ENCODE assay signal across 23 mouse cellular contexts in the genomic region with DNA sequence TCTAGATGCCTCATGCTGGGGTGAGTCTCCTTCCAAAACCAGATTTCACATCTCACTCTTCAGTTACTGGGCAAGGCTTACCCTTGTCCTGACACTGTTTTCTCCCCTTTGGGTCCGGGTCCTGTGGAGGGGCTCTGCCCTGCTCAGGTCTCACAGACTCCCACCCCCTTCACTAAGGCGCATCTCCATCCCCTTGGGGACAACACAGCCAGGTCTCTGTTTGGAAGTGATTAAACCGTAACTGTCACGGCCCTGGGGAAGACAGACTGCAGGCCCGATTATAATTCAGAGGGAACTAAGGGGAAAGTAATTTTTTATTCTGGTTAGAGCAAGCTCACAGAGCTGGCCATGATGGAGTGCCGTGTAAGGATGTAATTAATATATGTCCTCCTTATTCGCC. TPM values are rescaled to one million over a fixed set of nuclear protein-coding genes. Genes with fewer than 3 reads are reported as not detected.
A peak's percentile ranks its signal among the peaks of the same experiment; 100 is the strongest.
DNase-seq lines count a peak whose midpoint lies in the region; ATAC-seq and TF ChIP-seq lines count a peak whose summit lies in the region.
"Had no signal": no experiment of that assay in that cellular context is flagged by ENCODE, and none has a peak within 500 bp of the region (broad histone marks: within the 10 kb centered on the region; RNA-seq: fewer than 3 reads in every experiment).

No protein-coding gene starts in this region.

- no peak for DNase-seq in hindbrain, embryonic 10.5 days (ENCODE audit: low spot score)
- no peak for DNase-seq in hindbrain, postnatal 0 days (ENCODE audit: low spot score)
- no peak for DNase-seq in midbrain, postnatal 0 days (ENCODE audit: low spot score)
- peak; percentile 52 for DNase-seq in MN1 (ENCODE audit: low spot score)
- DNase-seq in gastrocnemius, adult 2 months = no peak
- DNase-seq: adrenal gland, postnatal 10 days; B cell, adult 2 months; cerebellum, adult 11 months; cerebellum, adult 8-10 months; cerebellum, postnatal 14 days; embryo, embryonic 11 days; gastrocnemius, postnatal 36 days; heart, adult 11 months; heart, postnatal 36 days had no signal

- H3K4me1 ChIP-seq in hindbrain, embryonic 10.5 days (replicated peaks) = peaks cover 25% of the 10 kb centered on the region
- H3K4me1 ChIP-seq in hindbrain, postnatal 0 days (ENCODE audit: insufficient read depth, low read length) = 0 out of 2 replicates have a peak, but pooled peaks cover 5% of the 10 kb centered on the region
- H3K4me1 ChIP-seq in midbrain, embryonic 13.5 days (replicated peaks) = peaks cover 7% of the 10 kb centered on the region
- H3K4me1 ChIP-seq in midbrain, postnatal 0 days (ENCODE audit: insufficient read depth, low read length) = no peaks in the 10 kb centered on the region
- H3K4me1 ChIP-seq in hindbrain, embryonic 16.5 days (ENCODE audit: control insufficient read depth, insufficient read depth, low read depth, low read length) = no peaks in the 10 kb centered on the region
- H3K4me1 ChIP-seq: embryonic facial prominence, embryonic 15.5 days; forebrain, embryonic 10.5 days; heart, embryonic 13.5 days had no signal

- H3K27ac ChIP-seq in hindbrain, embryonic 10.5 days = 0 out of 2 replicates have a peak overlapping the region, but pooled peaks have one; percentile 9
- H3K27ac ChIP-seq in hindbrain, postnatal 0 days = no peak overlapping the region
- peak overlapping the region; percentile 30; the same call in 1 of the 2 replicates for H3K27ac ChIP-seq in midbrain, embryonic 13.5 days
- no peak overlapping the region for H3K27ac ChIP-seq in midbrain, postnatal 0 days (ENCODE audit: low read depth, low read length)
- H3K27ac ChIP-seq in hindbrain, embryonic 16.5 days (ENCODE audit: low read depth, low read length) = no peak overlapping the region
- no peak overlapping the region for H3K27ac ChIP-seq in gastrocnemius, adult 2 months
- H3K27ac ChIP-seq: embryonic facial prominence, embryonic 15.5 days; forebrain, embryonic 10.5 days; heart, embryonic 13.5 days had no signal

- WGBS in hindbrain, embryonic 10.5 days = 72% methylated on average over 7 of the region's 7 CpGs
- 41% methylated on average over 7 of the region's 7 CpGs for WGBS in hindbrain, postnatal 0 days
- 51% methylated on average over 7 of the region's 7 CpGs for WGBS in midbrain, embryonic 13.5 days
- WGBS in midbrain, postnatal 0 days = 41% methylated on average over 7 of the region's 7 CpGs
- WGBS in hindbrain, embryonic 16.5 days = 50% methylated on average over 7 of the region's 7 CpGs

- H3K9me3 ChIP-seq in hindbrain, embryonic 10.5 days = peaks cover 2% of the 10 kb centered on the region; the same call in 1 of the 2 replicates
- no peaks in the 10 kb centered on the region for H3K9me3 ChIP-seq in hindbrain, postnatal 0 days (ENCODE audit: low read length)
- H3K9me3 ChIP-seq in midbrain, embryonic 13.5 days = no peaks in the 10 kb centered on the region
- H3K9me3 ChIP-seq in midbrain, postnatal 0 days (ENCODE audit: low read length) = no peaks in the 10 kb centered on the region
- no peaks in the 10 kb centered on the region for H3K9me3 ChIP-seq in hindbrain, embryonic 16.5 days (ENCODE audit: control insufficient read depth, low read length)
- H3K9me3 ChIP-seq: embryonic facial prominence, embryonic 15.5 days had no signal

- no peaks in the 10 kb centered on the region for H3K27me3 ChIP-seq in hindbrain, embryonic 10.5 days (ENCODE audit: insufficient read depth, poor library complexity, severe bottlenecking)
- no peaks in the 10 kb centered on the region for H3K27me3 ChIP-seq in hindbrain, postnatal 0 days (ENCODE audit: insufficient read depth, low read length)
- H3K27me3 ChIP-seq in midbrain, embryonic 13.5 days = no peaks in the 10 kb centered on the region; the same call in 1 of the 2 replicates
- H3K27me3 ChIP-seq in midbrain, postnatal 0 days (ENCODE audit: insufficient read depth, low read length) = no peaks in the 10 kb centered on the region
- H3K27me3 ChIP-seq in hindbrain, embryonic 16.5 days (replicated peaks; ENCODE audit: control insufficient read depth, insufficient read depth, low read length) = no peaks in the 10 kb centered on the region
- H3K27me3 ChIP-seq: embryonic facial prominence, embryonic 15.5 days; heart, embryonic 13.5 days had no signal

- no peak for TF ChIP-seq CTCF in hindbrain, postnatal 0 days (IDR thresholded peaks at IDR 0.05; ENCODE audit: low read depth)
- TF ChIP-seq CTCF in midbrain, postnatal 0 days (IDR thresholded peaks at IDR 0.05) = no peak
- TF ChIP-seq CTCF in gastrocnemius, adult 2 months (IDR thresholded peaks at IDR 0.05) = no peak

- intact Hi-C loops in gastrocnemius, adult 2 months (cut with DNase I) = no loop called here

- H3K4me3 ChIP-seq in hindbrain, embryonic 10.5 days = no peak overlapping the region
- H3K4me3 ChIP-seq in hindbrain, postnatal 0 days (ENCODE audit: low read length) = no peak overlapping the region
- H3K4me3 ChIP-seq in midbrain, embryonic 13.5 days (replicated peaks) = no peak overlapping the region
- H3K4me3 ChIP-seq in midbrain, postnatal 0 days (ENCODE audit: low read depth, low read length) = no peak overlapping the region
- no peak overlapping the region for H3K4me3 ChIP-seq in hindbrain, embryonic 16.5 days (ENCODE audit: low read length)
- no peak overlapping the region for H3K4me3 ChIP-seq in gastrocnemius, adult 2 months
- H3K4me3 ChIP-seq: embryonic facial prominence, embryonic 15.5 days; erythroblast, embryonic 14.5 days; forebrain, embryonic 10.5 days; heart, embryonic 13.5 days had no signal

- ATAC-seq in hindbrain, postnatal 0 days = no peak
- 0 out of 2 replicates have a peak, but pooled peaks have one; percentile 43 for ATAC-seq in midbrain, embryonic 13.5 days
- no peak for ATAC-seq in midbrain, postnatal 0 days (ENCODE audit: low FRiP score)
- peak; percentile 58; the same call in 1 of the 2 replicates for ATAC-seq in hindbrain, embryonic 16.5 days
- ATAC-seq: CD4-positive, CD25-positive, alpha-beta regulatory T cell, adult 4 months; forebrain, embryonic 14.5 days had no signal

- H3K36me3 ChIP-seq in hindbrain, embryonic 10.5 days = peaks cover 25% of the 10 kb centered on the region
- H3K36me3 ChIP-seq in hindbrain, postnatal 0 days (ENCODE audit: insufficient read depth, low read length) = no peaks in the 10 kb centered on the region
- no peaks in the 10 kb centered on the region for H3K36me3 ChIP-seq in midbrain, embryonic 13.5 days
- H3K36me3 ChIP-seq in midbrain, postnatal 0 days (ENCODE audit: insufficient read depth, low read length) = no peaks in the 10 kb centered on the region
- H3K36me3 ChIP-seq in hindbrain, embryonic 16.5 days (ENCODE audit: control insufficient read depth, insufficient read depth, low read length) = no peaks in the 10 kb centered on the region
- H3K36me3 ChIP-seq: forebrain, embryonic 10.5 days; G1E had no signal

- H3K4me2 ChIP-seq in hindbrain, postnatal 0 days (ENCODE audit: low read depth, low read length) = no peak overlapping the region
- no peak overlapping the region for H3K4me2 ChIP-seq in midbrain, embryonic 13.5 days (replicated peaks)
- H3K4me2 ChIP-seq in midbrain, postnatal 0 days (ENCODE audit: low read depth, low read length, poor library complexity, severe bottlenecking) = no peak overlapping the region
- H3K4me2 ChIP-seq in hindbrain, embryonic 16.5 days (ENCODE audit: low read length) = no peak overlapping the region
- H3K4me2 ChIP-seq: embryonic facial prominence, embryonic 15.5 days; heart, embryonic 13.5 days had no signal

- no peak overlapping the region for H3K9ac ChIP-seq in hindbrain, postnatal 0 days (replicated peaks; ENCODE audit: low read length)
- H3K9ac ChIP-seq in midbrain, embryonic 13.5 days (replicated peaks) = no peak overlapping the region
- no peak overlapping the region for H3K9ac ChIP-seq in midbrain, postnatal 0 days (replicated peaks; ENCODE audit: low read length, poor library complexity, severe bottlenecking)
- no peak overlapping the region for H3K9ac ChIP-seq in hindbrain, embryonic 16.5 days (ENCODE audit: low read depth, low read length)
- H3K9ac ChIP-seq: embryonic facial prominence, embryonic 15.5 days; heart, embryonic 13.5 days had no signal

RNA-seq across cellular contexts. Expression of a gene that starts 45.2 kb away (rescaled TPM):
- 1.1 TPM in 2 replicates for polyA plus RNA-seq in hindbrain, embryonic 10.5 days (2016; fragmentation: Nextera tagmentation; extraction: Ambion mirVana)
- total RNA-seq in hindbrain, postnatal 0 days (2014; rRNA removed) = 1.1 and 1.4 TPM in 2 replicates
- 1.8 and 1.9 TPM in 2 replicates for polyA plus RNA-seq in hindbrain, postnatal 0 days (2015; fragmentation: Nextera tagmentation; extraction: Ambion mirVana)
- 0.59 and 0.78 TPM in 2 replicates for polyA plus RNA-seq in midbrain, embryonic 13.5 days (2015; fragmentation: Nextera tagmentation; extraction: Ambion mirVana)
- 1.5 and 1.7 TPM in 2 replicates for total RNA-seq in midbrain, postnatal 0 days (2014; rRNA removed)
- 1.7 and 1.9 TPM in 2 replicates for polyA plus RNA-seq in midbrain, postnatal 0 days (2015; fragmentation: Nextera tagmentation; extraction: Ambion mirVana)
- 1.4 TPM in 2 replicates for polyA plus RNA-seq in hindbrain, embryonic 16.5 days (2015; fragmentation: Nextera tagmentation; extraction: Ambion mirVana)
- total RNA-seq in gastrocnemius, adult 2 months (2021) = under 1 TPM; 0.53 to 0.54 TPM
- total RNA-seq: G1E had no signal

RNA-seq across cellular contexts. Expression of a gene that starts 46.8 kb away (rescaled TPM):
- polyA plus RNA-seq in hindbrain, embryonic 10.5 days (2016; fragmentation: Nextera tagmentation; extraction: Ambion mirVana) = 7.1 and 7.6 TPM in 2 replicates
- total RNA-seq in hindbrain, postnatal 0 days (2014; rRNA removed) = 9.4 and 9.5 TPM in 2 replicates
- polyA plus RNA-seq in hindbrain, postnatal 0 days (2015; fragmentation: Nextera tagmentation; extraction: Ambion mirVana) = 4.3 and 6.2 TPM in 2 replicates
- 4.7 and 6.2 TPM in 2 replicates for polyA plus RNA-seq in midbrain, embryonic 13.5 days (2015; fragmentation: Nextera tagmentation; extraction: Ambion mirVana)
- total RNA-seq in midbrain, postnatal 0 days (2014; rRNA removed) = 9.6 and 14.0 TPM in 2 replicates
- 4.3 and 5.8 TPM in 2 replicates for polyA plus RNA-seq in midbrain, postnatal 0 days (2015; fragmentation: Nextera tagmentation; extraction: Ambion mirVana)
- polyA plus RNA-seq in hindbrain, embryonic 16.5 days (2015; fragmentation: Nextera tagmentation; extraction: Ambion mirVana) = 4.3 and 4.8 TPM in 2 replicates
- total RNA-seq in gastrocnemius, adult 2 months (2021) = 10 to 100 TPM; 48.4 to 63.3 TPM

Comparison
In these comparisons a context has a peak if more than half of its experiments do, and no peak if none do; other contexts are left out.
1. H3K27ac ChIP-seq: peak in hindbrain, embryonic 10.5 days (single experiment) and midbrain, embryonic 13.5 days (single experiment); none in hindbrain, postnatal 0 days (single experiment), midbrain, postnatal 0 days (single experiment), hindbrain, embryonic 16.5 days (single experiment) and gastrocnemius, adult 2 months (single experiment).
2. ATAC-seq: peak in midbrain, embryonic 13.5 days (single experiment) and hindbrain, embryonic 16.5 days (single experiment); none in hindbrain, postnatal 0 days (single experiment) and midbrain, postnatal 0 days (single experiment).